Mouse (Mus musculus): ENCODE measurements around the gene Ppef2.

GRCm38 (mm10) chr5:92218915-92219793 lies 36.9 kb downstream of the Ppef2 start:
- TF ChIP-seq CTCF (IDR thresholded peaks at IDR 0.05; ENCODE audit: borderline replicate concordance, insufficient read depth, low read depth, low read length) (no peak), POLR2A (IDR thresholded peaks at IDR 0.05; ENCODE audit: borderline replicate concordance, insufficient read depth, low read length) (no peak)

Data from cerebellum, adult 2 months (tissue).